Mouse (Mus musculus) midbrain, embryonic 14.5 days (tissue): ENCODE data around the gene Cdk5rap2. TPM values are rescaled to one million over a fixed set of nuclear protein-coding genes. Genes with fewer than 3 reads are reported as not detected.

Source experiments
- ATAC-seq: fragments of 200-750 bp; cut with Nextera tagmentation; 2 replicates; pipeline ENCODE4 v1.8.0; 2017; ENCODE audit warnings: moderate number of reproducible peaks, moderate library complexity; ENCODE audit not compliant: low FRiP score, low TSS enrichment
- DNase-seq: peaks from one replicate; pipeline ENCODE4 v3.0.0-alpha.2; 2015
- H3K27ac ChIP-seq: fragments of 300-500 bp; sonication (generic); replicated peaks from 2 replicates; pipeline ENCODE4 v1.5.1; 2014; ENCODE audit warnings: mild to moderate bottlenecking, low read depth, low read length, moderate library complexity
- H3K27me3 ChIP-seq: fragments of 300-500 bp; sonication (generic); 2 replicates; pipeline ENCODE4 v1.6.1; 2014; ENCODE audit warnings: low read length, control low read depth, mixed read lengths; ENCODE audit not compliant: control insufficient read depth, insufficient read depth
- H3K36me3 ChIP-seq: fragments of 300-500 bp; sonication (generic); 2 replicates; pipeline ENCODE4 v1.6.1; 2014; ENCODE audit warnings: low read length, control low read depth; ENCODE audit not compliant: control insufficient read depth, insufficient read depth
- H3K4me1 ChIP-seq: fragments of 300-500 bp; sonication (generic); 2 replicates; pipeline ENCODE4 v1.6.1; 2014; ENCODE audit warnings: mild to moderate bottlenecking, antibody characterized with exemption, low read length, control low read depth; ENCODE audit not compliant: control insufficient read depth, insufficient read depth
- H3K4me2 ChIP-seq: fragments of 300-500 bp; sonication (generic); 2 replicates; pipeline ENCODE4 v1.6.1; 2014; ENCODE audit warnings: mild to moderate bottlenecking, low read length, moderate library complexity
- H3K4me3 ChIP-seq: fragments of 300-500 bp; sonication (generic); replicated peaks from 2 replicates; pipeline ENCODE4 v1.5.1; 2014; ENCODE audit warnings: low read depth, low read length
- H3K9ac ChIP-seq: fragments of 300-500 bp; sonication (generic); replicated peaks from 2 replicates; pipeline ENCODE4 v1.6.1; 2014; ENCODE audit warnings: mild to moderate bottlenecking, low read length, moderate library complexity
- H3K9me3 ChIP-seq: fragments of 300-500 bp; sonication (generic); 2 replicates; pipeline ENCODE4 v1.6.1; 2016; ENCODE audit warnings: low read length, control low read depth, mixed read lengths; ENCODE audit not compliant: control insufficient read depth
- WGBS: fragments of 180-500 bp; shearing (Covaris S2); extraction: QIAGEN DNeasy Blood & Tissue Kit; methylation state at CpG from one replicate; pipeline ENCODE4 v1.1.7; 2014; 5-methylcytosine and 5-hydroxymethylcytosine counted together
- polyA plus RNA-seq: library from polyadenylated mRNA; unstranded; fragments of >200 nt; fragmentation: Nextera tagmentation; extraction: Ambion mirVana; gene quantifications from 2 replicates; pipeline ENCODE4 v1.2.1, GENCODE M21; 2014

The Cdk5rap2 gene
- polyA plus RNA-seq, 1 experiment from 2014 or later = 14.8 TPM

GRCm38 (mm10) chr4:70251782-70252181, 158.5 kb downstream of the Cdk5rap2 start:
- ATAC-seq (no peak), DNase-seq (no peak)
- Histone ChIP-seq H3K27ac (no peak overlapping the region), H3K4me3 (no peak overlapping the region), H3K36me3 (peaks cover 27% of the 10 kb centered on the region), H3K9ac (no peak overlapping the region), H3K27me3 (no peaks in the 10 kb centered on the region), H3K4me1 (no peaks in the 10 kb centered on the region), H3K9me3 (no peaks in the 10 kb centered on the region), H3K4me2 (no peak overlapping the region)
- 92% methylated on average over 5 of the region's 5 CpGs for WGBS

- DNase-seq = no peak
- Histone ChIP-seq H3K36me3 (peaks cover 45% of the 10 kb centered on the region), H3K9ac (no peak overlapping the region), H3K9me3 (no peaks in the 10 kb centered on the region), H3K27me3 (no peaks in the 10 kb centered on the region), H3K4me1 (no peaks in the 10 kb centered on the region), H3K4me3 (no peak overlapping the region), H3K27ac (no peak overlapping the region), H3K4me2 (no peak overlapping the region)
- 83% methylated on average over 6 of the region's 6 CpGs for WGBS
- no peak for ATAC-seq
These were observed 164.5 kb downstream of the Cdk5rap2 start for GRCm38 (mm10) chr4:70245706-70246105.

DNA sequence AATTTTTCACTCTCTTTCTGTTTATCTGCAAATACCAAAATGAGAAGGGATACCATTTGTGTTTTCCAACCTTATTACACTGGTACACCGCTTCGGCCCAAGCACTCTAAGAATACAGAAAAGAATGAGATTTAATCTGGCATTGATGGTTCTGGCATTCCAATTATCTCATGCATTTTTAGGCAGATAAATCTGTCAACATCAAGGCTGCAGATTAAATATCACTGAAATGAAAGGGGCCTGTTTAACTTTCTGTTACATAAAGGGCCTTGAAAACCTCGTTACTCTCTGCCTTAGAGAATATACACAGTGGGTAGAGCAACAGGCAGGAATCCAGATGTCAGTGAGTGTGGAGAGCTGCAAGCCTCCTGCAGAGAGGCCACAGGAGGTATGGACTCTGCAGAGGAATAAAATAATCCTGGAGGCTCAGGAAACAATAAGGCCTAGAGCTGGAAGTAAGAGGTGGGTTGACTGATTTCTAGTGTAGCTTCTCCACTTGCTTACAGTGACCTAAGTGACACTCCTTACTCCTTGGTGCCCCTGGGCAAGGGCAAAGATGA, 166.6 kb downstream of the Cdk5rap2 start:
- Histone ChIP-seq H3K4me2 (no peak overlapping the region), H3K9me3 (no peaks in the 10 kb centered on the region), H3K27me3 (no peaks in the 10 kb centered on the region), H3K4me3 (no peak overlapping the region), H3K9ac (no peak overlapping the region), H3K36me3 (peaks cover 54% of the 10 kb centered on the region), H3K27ac (no peak overlapping the region), H3K4me1 (no peaks in the 10 kb centered on the region)
- 52% methylated on average over 3 of the region's 3 CpGs for WGBS
- ATAC-seq = no peak
- DNase-seq = no peak

GRCm38 (mm10) chr4:70239731-70240130, 170.5 kb downstream of the Cdk5rap2 start:
- Histone ChIP-seq H3K36me3 (peaks cover 73% of the 10 kb centered on the region), H3K27ac (no peak overlapping the region), H3K27me3 (no peaks in the 10 kb centered on the region), H3K4me2 (no peak overlapping the region), H3K4me1 (no peaks in the 10 kb centered on the region), H3K9ac (no peak overlapping the region), H3K4me3 (no peak overlapping the region), H3K9me3 (no peaks in the 10 kb centered on the region)
- DNase-seq (no peak), ATAC-seq (no peak)
- 96% methylated on average over 7 of the region's 7 CpGs for WGBS

- ATAC-seq = no peak
- no peak overlapping the region for H3K4me3 ChIP-seq
- H3K27ac ChIP-seq = no peak overlapping the region
- WGBS = 96% methylated on average over 6 of the region's 6 CpGs
- H3K36me3 ChIP-seq = peaks cover 67% of the 10 kb centered on the region
- DNase-seq = no peak
- no peaks in the 10 kb centered on the region for H3K4me1 ChIP-seq
- H3K9me3 ChIP-seq = no peaks in the 10 kb centered on the region
- H3K27me3 ChIP-seq = no peaks in the 10 kb centered on the region
- no peak overlapping the region for H3K9ac ChIP-seq
- no peak overlapping the region for H3K4me2 ChIP-seq
These were observed 171.4 kb downstream of the Cdk5rap2 start for GRCm38 (mm10) chr4:70238862-70239261.

- 62% methylated on average over 3 of the region's 3 CpGs for WGBS
- Histone ChIP-seq H3K4me3 (no peak overlapping the region), H3K27me3 (no peaks in the 10 kb centered on the region), H3K36me3 (peaks cover 27% of the 10 kb centered on the region), H3K4me1 (no peaks in the 10 kb centered on the region), H3K9me3 (no peaks in the 10 kb centered on the region), H3K27ac (no peak overlapping the region), H3K4me2 (no peak overlapping the region), H3K9ac (no peak overlapping the region)
- no peak for DNase-seq
- ATAC-seq = no peak
These were observed 177.9 kb downstream of the Cdk5rap2 start for GRCm38 (mm10) chr4:70232383-70232782.

- Histone ChIP-seq H3K4me3 (no peak overlapping the region), H3K9me3 (no peaks in the 10 kb centered on the region), H3K27me3 (no peaks in the 10 kb centered on the region), H3K4me2 (no peak overlapping the region), H3K9ac (no peak overlapping the region), H3K36me3 (peaks cover 22% of the 10 kb centered on the region), H3K27ac (no peak overlapping the region), H3K4me1 (no peaks in the 10 kb centered on the region)
- no peak for DNase-seq
- 88% methylated on average over 4 of the region's 4 CpGs for WGBS
- no peak for ATAC-seq
These were observed 180.4 kb downstream of the Cdk5rap2 start for GRCm38 (mm10) chr4:70229874-70230273.

GRCm38 (mm10) chr4:70228350-70228749, 181.9 kb downstream of the Cdk5rap2 start:
- 85% methylated on average over 2 of the region's 2 CpGs for WGBS
- peaks cover 28% of the 10 kb centered on the region for H3K36me3 ChIP-seq
- no peaks in the 10 kb centered on the region for H3K27me3 ChIP-seq
- ATAC-seq (no peak), DNase-seq (no peak)
- no peak overlapping the region for H3K4me3 ChIP-seq
- H3K27ac ChIP-seq = no peak overlapping the region
- H3K9me3 ChIP-seq = no peaks in the 10 kb centered on the region
- no peak overlapping the region for H3K9ac ChIP-seq
- H3K4me1 ChIP-seq = no peaks in the 10 kb centered on the region
- H3K4me2 ChIP-seq = no peak overlapping the region

GRCm38 (mm10) chr4:70227667-70228066, 182.6 kb downstream of the Cdk5rap2 start:
- no peaks in the 10 kb centered on the region for H3K4me1 ChIP-seq
- no peak for ATAC-seq
- H3K9me3 ChIP-seq = no peaks in the 10 kb centered on the region
- H3K36me3 ChIP-seq = peaks cover 35% of the 10 kb centered on the region
- H3K4me3 ChIP-seq = no peak overlapping the region
- no peak overlapping the region for H3K27ac ChIP-seq
- H3K4me2 ChIP-seq = no peak overlapping the region
- no peak for DNase-seq
- no peak overlapping the region for H3K9ac ChIP-seq
- WGBS = 88% methylated on average over 3 of the region's 3 CpGs
- H3K27me3 ChIP-seq = no peaks in the 10 kb centered on the region
